Mouse (Mus musculus) spleen, adult 2 months (tissue): ENCODE results near the gene Pias4. TPM values are rescaled to one million over a fixed set of nuclear protein-coding genes. Genes with fewer than 3 reads are reported as not detected.

Experiments used
- DNase-seq, 2 experiments: peaks; one replicate each; pipeline versions ENCODE4 v3.0.0 to v3.0.0-alpha.2; 2012 to 2021; ENCODE audit warnings: low spot score in 2 of 2, low read depth in 1 of 2
- H3K27ac ChIP-seq: fragments of 200-500 bp; 2 replicates; pipeline ENCODE4 v1.5.1; 2012; ENCODE audit warnings: low read length, inconsistent platforms; ENCODE audit not compliant: insufficient read depth
- H3K27me3 ChIP-seq: fragments of 200-500 bp; 2 replicates; pipeline ENCODE4 v1.6.1; 2012; ENCODE audit warnings: mild to moderate bottlenecking, moderate library complexity, low read length, inconsistent platforms; ENCODE audit not compliant: control insufficient read depth, insufficient read depth
- H3K36me3 ChIP-seq: fragments of 200-500 bp; 2 replicates; pipeline ENCODE4 v1.6.1; 2012; ENCODE audit warnings: mild to moderate bottlenecking, low read length, inconsistent platforms; ENCODE audit not compliant: control insufficient read depth, insufficient read depth
- H3K4me1 ChIP-seq: fragments of 200-500 bp; 2 replicates; pipeline ENCODE4 v1.6.1; 2011; ENCODE audit warnings: inconsistent platforms; ENCODE audit not compliant: control insufficient read depth, insufficient read depth, insufficient read length
- H3K4me3 ChIP-seq: fragments of 200-500 bp; 2 replicates; pipeline ENCODE4 v1.5.1; 2011; ENCODE audit warnings: mild to moderate bottlenecking, inconsistent platforms; ENCODE audit not compliant: insufficient read depth, insufficient read length; ENCODE audit errors: extremely low read depth
- CTCF ChIP-seq: fragments of 200-500 bp; IDR thresholded peaks from 2 replicates; pipeline ENCODE4 v1.5.1; 2011; ENCODE audit warnings: mild to moderate bottlenecking, inconsistent platforms; ENCODE audit not compliant: insufficient read depth, insufficient read length, insufficient replicate concordance; ENCODE audit errors: extremely low read depth
- POLR2A ChIP-seq: fragments of 200-500 bp; IDR thresholded peaks from 2 replicates; pipeline ENCODE4 v1.6.1; 2011; ENCODE audit warnings: low read depth, low read length, inconsistent platforms
- WGBS: fragments of 180-500 bp; shearing (Covaris S2); methylation state at CpG from one replicate; pipeline ENCODE4 v1.1.7; 2018; 5-methylcytosine and 5-hydroxymethylcytosine counted together
- polyA plus RNA-seq: library from polyadenylated mRNA; depleted of rRNA; stranded (reverse); fragments of >200 nt; gene quantifications from 2 replicates; pipeline ENCODE4 v1.2.3, GENCODE M21; 2012

Gene Pias4
- polyA plus RNA-seq, 1 experiment = 36.1 TPM

DNA sequence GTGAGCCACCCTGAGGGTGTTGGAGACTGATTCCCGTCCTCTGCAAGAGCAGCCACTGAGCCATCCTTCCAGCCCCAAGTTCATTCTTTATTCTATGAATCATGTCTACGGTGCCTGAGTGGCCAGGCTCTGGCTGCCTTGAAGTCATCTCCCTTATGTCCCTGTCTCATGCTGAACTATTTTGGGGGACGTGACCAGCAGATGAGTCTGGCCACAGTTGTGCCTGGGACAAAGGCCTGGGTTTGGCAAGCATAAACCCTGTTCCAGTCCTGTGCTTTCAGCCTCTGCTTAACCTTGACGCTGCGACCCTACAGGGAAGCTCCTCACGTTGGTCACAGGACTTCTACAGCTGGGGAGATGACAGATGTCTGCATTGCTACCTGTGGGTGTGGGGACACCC is 29.6 kb upstream of the Pias4 start:
- WGBS = 54% methylated on average over 6 of the region's 6 CpGs
- no peak for DNase-seq
- Histone ChIP-seq H3K36me3 (no peaks in the 10 kb centered on the region), H3K27me3 (no peaks in the 10 kb centered on the region), H3K4me3 (no peak overlapping the region), H3K4me1 (peaks cover 14% of the 10 kb centered on the region), H3K27ac (no peak overlapping the region)
- TF ChIP-seq POLR2A = no peak
- no peak for TF ChIP-seq CTCF

DNA sequence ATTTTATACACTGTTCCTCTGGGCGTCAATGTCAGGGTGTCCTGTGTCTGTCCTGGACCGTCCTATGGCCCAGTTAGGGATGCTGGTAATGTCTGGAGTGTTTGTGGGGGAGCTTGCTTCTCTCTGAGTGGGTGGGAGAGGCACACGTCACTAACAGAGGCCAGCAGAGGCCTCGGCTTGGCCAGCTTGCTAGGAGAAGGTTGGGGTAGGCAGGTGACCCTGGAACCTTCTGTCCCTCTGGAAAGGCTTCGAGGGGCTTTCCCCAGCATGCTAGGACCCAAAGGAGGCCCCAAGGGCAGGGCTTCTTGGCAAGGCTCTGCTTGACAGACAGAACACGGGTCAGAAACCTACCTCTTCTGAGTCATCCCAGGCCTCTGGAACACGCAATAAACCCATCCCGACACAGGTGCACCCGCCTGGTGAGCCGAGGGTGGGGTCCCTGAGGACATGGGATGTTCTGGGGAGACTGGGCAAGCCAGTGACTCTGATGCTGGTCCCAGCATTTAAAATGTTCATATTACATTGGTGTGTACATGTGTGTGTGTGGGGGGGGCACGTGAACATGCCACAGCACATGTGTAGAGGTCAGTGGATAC is 28.8 kb upstream of the Pias4 start:
- TF ChIP-seq CTCF (no peak), POLR2A (no peak)
- Histone ChIP-seq H3K27me3 (no peaks in the 10 kb centered on the region), H3K36me3 (no peaks in the 10 kb centered on the region), H3K27ac (no peak overlapping the region), H3K4me1 (peaks cover 19% of the 10 kb centered on the region), H3K4me3 (no peak overlapping the region)
- no peak for DNase-seq
- 81% methylated on average over 11 of the region's 11 CpGs for WGBS

DNA sequence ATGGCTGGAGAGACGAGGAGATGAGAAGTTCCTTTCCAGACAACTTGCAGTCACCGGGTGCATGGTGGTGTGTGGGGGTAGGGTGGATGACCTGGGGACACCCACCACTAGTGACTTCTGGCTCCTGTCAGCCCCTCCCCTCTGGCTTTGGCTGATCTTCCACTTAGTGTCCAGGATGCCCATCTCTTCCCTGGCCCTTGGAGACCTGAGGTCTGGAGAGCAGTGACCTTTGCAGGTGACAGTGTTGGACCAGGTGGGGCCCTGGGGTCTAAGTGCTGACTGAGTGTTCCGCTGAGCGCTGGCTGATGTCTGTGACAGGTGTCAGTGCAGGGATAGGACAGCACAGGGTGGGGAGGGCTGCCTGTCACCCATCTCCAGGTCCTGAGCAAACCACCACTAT is 27.6 kb upstream of the Pias4 start:
- 72% methylated on average over 4 of the region's 4 CpGs for WGBS
- Histone ChIP-seq H3K27ac (no peak overlapping the region), H3K4me3 (no peak overlapping the region), H3K36me3 (peaks cover 3% of the 10 kb centered on the region), H3K4me1 (peaks cover 19% of the 10 kb centered on the region), H3K27me3 (no peaks in the 10 kb centered on the region)
- TF ChIP-seq POLR2A (no peak), CTCF (no peak)
- DNase-seq = no peak

GRCm38 (mm10) chr10:81193991-81194774 is 26.5 kb upstream of the Pias4 start:
- DNase-seq = peak in 1 of 2 experiments; percentile 54
- H3K36me3 ChIP-seq = peaks cover 9% of the 10 kb centered on the region
- H3K27ac ChIP-seq = peak overlapping the region; percentile 66
- peaks cover 19% of the 10 kb centered on the region for H3K4me1 ChIP-seq
- WGBS = 4% methylated on average over 37 of the region's 37 CpGs
- TF ChIP-seq POLR2A (no peak), CTCF (no peak)
- H3K4me3 ChIP-seq = peak overlapping the region; percentile 29; the same call in 1 of the 2 replicates
- no peaks in the 10 kb centered on the region for H3K27me3 ChIP-seq

DNA sequence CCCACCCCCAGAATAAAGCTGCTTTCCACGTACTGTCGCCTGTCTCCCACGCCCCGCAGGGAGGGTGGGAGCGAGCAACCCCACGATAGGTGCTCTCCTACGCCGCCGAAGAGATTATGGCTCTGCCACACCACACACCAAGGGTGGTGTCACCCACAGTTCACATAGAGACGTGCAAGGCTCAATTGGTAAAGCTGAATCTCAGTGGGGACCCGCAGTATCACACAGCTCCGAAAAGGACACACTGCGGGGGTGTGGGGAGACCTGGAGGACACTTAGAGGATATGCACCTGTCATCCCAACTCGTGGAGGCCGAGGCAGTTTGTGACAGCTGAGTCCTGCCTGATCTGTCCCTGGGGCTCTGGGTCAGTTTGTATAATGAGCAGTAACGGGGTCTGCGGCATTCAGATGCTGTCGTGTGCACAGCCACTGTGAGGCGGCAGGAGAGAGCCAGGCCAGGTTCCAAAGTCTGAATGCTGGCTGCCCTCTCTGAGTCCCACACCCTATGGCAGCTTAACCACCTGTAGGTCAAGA is 25.3 kb upstream of the Pias4 start:
- Histone ChIP-seq H3K4me3 (peak overlapping the region; percentile 71), H3K4me1 (peaks cover 19% of the 10 kb centered on the region), H3K27ac (peak overlapping the region; percentile 95), H3K27me3 (no peaks in the 10 kb centered on the region), H3K36me3 (peaks cover 9% of the 10 kb centered on the region)
- WGBS = 5% methylated on average over 19 of the region's 19 CpGs
- no peak for TF ChIP-seq CTCF
- no peak for DNase-seq

DNA sequence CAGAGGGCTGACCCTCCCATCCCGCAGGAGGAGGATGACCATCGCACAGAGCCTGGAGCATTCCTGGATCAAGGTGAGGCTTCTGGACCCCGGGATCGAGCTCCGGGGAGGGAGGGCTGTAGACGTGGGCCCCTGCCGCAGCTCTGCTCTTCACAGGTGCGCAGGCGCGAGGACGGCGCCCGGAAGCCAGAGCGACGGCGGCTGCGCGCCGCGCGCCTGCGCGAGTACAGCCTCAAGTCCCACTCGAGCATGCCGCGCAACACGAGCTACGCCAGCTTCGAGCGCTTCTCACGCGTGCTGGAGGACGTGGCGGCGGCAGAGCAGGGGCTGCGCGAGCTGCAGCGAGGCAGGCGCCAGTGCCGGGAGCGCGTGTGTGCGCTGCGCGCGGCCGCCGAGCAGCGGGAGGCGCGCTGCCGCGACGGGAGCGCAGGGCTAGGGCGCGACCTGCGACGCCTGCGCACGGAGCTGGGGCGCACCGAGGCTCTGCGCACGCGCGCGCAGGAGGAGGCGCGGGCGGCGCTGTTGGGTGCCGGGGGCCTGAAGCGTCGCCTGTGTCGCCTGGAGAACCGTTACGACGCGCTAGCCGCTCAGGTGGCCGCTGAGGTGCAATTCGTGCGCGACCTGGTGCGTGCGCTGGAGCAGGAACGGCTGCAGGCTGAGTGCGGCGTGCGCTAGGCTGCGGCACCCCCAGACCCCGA is 24.7 kb upstream of the Pias4 start:
- WGBS = under 1% methylated on average over 92 of the region's 93 CpGs
- Histone ChIP-seq H3K36me3 (peaks cover 10% of the 10 kb centered on the region), H3K27me3 (no peaks in the 10 kb centered on the region), H3K4me3 (peak overlapping the region; percentile 71), H3K27ac (peak overlapping the region; percentile 95), H3K4me1 (peaks cover 19% of the 10 kb centered on the region)
- peak; percentile 80 to 82 for DNase-seq
- TF ChIP-seq CTCF (no peak), POLR2A (peak; percentile 81; the same call in 1 of the 2 replicates)
